Mouse (Mus musculus): ENCODE measurements around the gene Rnf212.

- TF ChIP-seq CTCF (IDR thresholded peaks at IDR 0.05; ENCODE audit: insufficient read depth, low read length) (no peak), POLR2A (IDR thresholded peaks at IDR 0.05; ENCODE audit: borderline replicate concordance, extremely low read depth, low read depth, low read length) (no peak)
These were observed 74.4 kb downstream of the Rnf212 start for GRCm38 (mm10) chr5:108700346-108700745.

Data from lung, adult 2 months (tissue).